Mouse (Mus musculus): ENCODE measurements around the gene Mkrn1.
"Not testable (repeated sequence)": the region's sequence is repeated elsewhere in the genome, so short reads cannot be mapped to it uniquely, and the experiment has no call there.

The Mkrn1 gene

DNA sequence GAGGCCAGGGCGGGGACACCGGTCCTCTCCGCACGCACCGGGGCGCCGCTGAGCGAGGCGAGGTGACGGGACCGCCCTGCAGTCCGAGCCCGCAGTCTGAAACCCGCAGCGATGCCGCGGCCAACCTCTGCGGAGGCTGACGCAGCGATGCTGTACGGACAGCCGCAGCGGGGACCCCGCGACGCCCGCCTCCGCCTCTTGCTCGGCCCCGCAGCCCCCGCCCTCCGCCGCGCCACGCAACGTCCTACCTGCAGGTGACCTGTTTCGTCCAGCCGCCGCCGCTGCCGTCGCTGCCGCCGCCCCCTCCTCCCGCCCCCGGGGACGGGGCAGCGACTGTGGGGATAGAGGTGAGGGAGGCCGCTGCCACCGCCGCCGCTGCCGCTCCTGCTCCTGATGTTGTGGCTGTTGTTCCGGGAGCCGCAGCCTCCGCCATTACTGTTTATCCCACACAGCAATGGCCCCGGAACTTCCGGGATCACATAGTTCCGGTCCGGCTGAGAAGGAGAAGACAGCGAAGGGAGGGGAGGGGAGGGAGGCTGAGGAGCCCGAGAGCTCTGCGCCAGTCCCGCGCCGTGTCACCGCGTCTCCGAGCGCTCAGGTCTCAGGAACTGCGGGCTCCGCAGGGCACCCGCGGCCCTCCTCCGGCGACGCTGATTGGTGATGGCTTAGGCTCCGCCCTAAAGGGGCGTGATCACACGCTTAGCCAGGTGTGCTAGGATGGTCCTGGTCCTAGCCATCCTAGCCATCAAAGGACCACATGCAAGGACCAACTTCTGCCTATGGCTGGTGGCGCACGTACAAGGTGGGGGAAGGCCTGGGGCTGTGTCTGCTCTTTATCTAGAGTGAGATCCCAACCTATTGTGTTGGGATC, at the start of gene Mkrn1:
Mkrn1 (minus strand) TSS at position 612 of the 871 bp plus-strand sequence.
- peak; percentile 88 for DNase-seq (ENCODE audit: low spot score)

DNA sequence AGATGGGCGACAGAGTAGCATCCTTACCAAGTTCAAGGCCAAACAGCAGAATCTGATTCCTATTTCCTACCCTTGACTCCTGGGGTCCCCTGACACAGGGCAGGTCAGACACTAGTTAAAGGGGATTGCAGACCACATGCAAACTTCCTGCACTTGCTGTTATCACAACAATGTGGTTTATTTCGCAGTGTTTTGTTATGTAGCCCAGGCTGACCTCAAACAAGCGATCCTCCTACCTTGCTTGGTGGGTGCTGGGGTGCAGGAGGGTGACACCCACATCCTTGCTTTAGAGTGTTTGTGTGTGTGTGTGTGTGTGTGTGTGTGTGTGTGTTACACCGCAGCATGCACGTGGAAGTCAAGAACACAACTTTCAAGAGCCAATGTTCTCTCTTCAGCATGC, 49.2 kb upstream of the Mkrn1 start:
- DNase-seq (ENCODE audit: low spot score) = no peak

DNA sequence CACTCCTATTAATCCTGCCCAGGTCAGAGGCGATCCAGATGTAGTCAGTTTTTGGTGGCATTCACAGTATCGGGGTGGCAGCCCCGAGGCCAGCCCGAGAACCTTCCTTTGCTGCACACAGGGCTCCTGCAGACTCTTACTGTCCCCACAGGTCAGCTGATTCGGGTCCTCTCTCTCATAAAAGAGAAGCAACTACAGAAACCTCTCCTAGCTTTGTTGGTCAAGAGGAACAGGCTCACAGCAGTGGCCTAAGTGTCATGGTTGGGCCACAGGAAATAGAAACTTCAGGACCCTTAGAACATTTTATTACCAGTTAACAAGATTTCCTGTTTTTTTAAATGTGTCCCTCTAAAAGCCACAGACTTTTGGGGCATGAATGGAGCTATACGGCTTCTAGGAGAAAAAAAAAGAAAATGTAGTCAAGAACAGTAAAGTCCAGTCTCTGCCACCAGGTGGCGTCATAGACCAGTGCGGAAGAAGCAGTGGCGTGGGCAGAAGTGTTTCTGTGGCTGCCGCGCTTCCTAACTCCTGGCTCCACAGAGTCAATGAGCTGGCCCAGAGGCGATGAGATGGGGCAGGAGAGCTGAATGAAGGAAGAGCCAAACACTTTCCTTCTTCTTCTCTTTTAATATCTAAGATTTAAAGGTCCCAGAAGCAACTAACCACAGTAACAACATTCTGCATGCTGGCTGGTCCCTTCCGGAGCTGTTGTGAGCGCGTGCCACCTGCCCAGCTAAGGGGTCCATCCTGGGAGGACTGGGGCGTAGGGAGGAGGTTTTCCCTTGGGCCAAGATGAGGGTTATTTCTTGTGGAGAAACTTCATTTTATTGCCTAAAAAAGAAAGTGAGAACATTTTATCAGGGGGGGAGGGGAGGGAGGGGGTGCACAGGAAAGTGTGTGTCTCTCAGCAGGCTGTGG, 42.6 kb upstream of the Mkrn1 start:
- peak; percentile 92 for DNase-seq (ENCODE audit: low spot score)

DNA sequence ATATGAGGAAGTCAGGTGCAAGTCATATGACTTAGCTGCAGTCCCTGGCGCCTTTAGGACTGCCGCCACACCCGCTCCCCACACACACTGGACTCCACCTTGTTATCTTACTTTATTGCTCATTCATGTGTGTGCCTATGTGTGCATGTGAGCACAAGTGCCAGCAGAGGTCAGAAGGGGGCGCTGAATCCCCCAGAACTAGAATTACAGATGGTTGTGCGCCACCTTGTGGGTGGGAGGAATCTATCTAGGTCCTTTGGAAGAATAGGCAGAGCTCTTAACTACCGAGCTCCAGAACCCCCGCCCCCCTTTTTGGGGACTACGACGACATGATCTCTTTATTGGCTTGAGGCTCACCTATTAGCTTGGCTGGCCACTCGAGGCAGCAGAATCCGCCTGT, 39.8 kb upstream of the Mkrn1 start:
- DNase-seq (ENCODE audit: low spot score) = no peak

DNA sequence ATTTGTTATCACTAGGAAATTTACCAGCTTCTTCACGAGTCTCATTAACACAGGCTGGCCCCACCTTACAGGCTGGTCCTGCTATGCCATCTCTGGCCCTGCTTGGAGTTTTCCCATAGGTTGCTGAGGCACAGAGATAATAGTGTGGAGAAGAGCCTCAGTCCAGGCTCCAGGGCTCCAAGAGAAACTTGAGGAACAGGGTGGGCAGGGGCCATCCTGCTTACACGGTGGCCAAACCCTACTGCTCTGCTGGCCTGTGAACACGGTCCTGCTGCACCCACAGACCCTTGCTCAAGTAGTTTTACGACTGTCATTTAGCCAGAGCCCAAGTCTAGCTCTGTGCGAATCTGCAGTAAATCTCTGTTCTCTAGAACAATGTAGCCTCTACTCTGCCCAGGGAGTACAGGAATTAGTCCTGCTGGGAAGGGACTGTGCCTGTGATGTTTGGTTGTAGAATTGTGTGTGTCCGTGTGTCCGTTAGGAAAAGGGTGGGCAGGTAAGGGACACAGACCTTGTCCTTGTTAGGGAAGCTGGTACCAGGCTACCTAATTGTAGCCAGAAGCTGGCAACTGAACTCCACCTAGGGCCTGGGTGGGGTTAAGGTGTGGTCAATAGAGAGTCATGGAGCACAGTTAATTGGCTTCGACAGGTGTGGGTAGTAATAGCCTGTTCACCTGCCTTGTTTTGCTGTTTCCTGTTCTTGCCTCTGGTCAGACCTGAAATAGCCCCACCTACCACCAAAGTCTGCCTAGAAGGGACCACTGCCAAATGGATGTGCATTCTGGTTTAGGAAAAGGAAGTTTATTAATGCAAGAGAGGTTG, 35.3 kb upstream of the Mkrn1 start:
- DNase-seq (ENCODE audit: low spot score) = no peak

DNA sequence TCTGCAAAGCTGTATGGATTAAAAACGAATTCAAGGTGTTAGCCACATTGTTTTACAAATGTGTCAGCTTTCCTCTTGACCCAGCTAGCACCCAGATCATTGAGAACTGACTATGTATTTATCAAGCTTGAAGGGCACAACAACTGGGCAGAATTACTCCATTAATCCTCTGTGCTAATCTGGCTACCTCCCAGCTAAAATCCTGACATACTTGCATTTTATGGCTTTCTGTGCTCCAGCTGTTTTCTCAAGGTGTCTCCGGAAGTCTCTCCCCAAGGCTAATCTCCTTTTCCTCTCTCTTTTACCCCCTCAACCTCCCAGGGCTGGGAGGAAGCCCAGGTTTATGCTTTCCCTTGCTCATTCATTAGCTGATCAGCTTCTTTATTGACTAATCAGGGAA, 34.4 kb upstream of the Mkrn1 start:
- no peak for DNase-seq (ENCODE audit: low spot score)

DNA sequence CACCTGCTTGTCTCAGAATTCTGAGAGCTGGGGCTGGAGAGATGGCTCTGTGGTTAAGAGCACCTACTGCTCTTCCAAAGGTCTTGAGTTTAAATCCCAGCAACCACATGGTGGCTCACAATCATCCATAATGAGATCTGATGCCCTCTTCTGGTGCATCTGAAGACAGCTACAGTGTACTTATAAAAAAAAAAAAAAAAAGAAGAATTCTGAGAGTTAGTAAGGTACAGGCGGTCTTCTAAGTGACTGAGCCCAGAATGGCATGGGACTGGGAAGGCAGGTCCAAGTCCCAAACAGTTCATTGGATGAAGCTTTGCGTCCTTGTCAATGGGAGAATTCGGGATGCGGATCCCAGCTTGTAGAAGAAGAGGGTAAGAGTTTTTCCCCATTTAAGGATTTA, 33.3 kb upstream of the Mkrn1 start:
- no peak for DNase-seq (ENCODE audit: low spot score)

DNA sequence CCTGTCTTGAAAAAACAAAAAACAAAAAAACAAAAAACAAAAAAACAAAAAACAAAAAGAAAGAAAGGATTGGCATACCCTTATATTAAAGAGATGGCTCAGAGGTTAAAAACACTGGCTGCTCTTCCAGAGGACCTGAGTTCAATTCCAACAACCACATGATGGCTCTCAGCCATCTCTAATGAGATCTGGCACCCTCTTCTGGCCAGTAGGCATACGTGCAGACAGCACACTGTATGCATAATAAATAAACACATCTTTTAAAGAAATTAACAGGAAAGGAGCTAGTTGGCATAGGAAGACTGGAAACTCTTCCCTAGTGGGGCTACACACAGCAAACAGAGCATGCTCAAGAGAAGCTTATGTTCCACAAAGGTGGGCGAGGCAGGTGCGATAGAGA, 30.8 kb upstream of the Mkrn1 start:
- DNase-seq (ENCODE audit: low spot score) = no peak

DNA sequence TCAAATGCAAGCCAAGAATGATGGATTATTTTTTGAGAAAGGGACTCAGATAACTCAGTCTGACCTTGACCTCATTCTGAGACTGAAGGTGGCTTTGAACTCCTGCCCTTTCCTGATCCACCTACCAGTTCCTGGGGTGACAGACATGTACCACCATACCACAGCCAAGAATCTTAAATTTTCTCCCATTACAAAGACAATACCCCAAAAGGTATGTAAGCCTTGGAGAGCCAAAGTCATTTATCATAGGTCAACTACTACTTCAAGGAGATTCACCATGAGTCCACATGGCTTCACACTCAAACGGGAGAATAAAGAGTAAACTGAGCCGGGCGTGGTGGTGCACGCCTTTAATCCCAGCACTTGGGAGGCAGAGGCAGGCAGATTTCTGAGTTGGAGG, 30.3 kb upstream of the Mkrn1 start:
- no peak for DNase-seq (ENCODE audit: low spot score)

DNA sequence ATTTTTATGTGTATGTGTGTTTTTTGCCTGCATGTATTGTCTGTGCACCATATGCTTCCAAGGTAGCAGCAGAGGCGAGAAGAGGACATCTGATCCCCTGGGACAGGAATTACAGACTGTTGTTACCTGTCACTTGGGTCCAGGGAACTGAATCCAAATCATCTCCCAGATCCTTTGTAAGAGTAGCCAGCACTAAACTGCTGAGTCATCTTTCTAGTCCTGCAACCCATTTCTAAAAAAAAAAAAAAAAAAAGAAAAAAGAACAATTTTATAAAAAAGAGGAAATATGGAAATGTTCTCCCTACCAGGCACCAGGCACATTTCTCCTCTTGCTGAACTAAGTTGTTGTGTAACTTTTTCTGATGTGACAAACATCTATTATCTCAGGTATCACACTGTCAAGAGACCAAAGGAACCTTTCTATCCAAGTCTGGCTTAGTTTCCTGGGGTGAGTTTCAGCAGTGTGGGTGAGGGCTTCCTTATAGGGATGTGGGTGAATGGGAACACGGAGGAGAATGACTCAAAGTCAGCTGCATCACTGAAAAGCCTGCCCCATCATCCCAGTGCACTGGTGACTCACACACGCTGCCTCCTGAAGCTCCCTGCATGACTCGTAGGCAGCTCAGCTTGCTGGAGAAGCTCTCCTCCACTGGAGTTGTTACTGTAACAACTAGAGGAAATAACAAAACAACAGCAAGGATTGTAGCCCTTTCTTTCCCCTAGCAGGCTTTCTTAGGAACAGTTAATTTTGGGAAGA, 27.3 kb upstream of the Mkrn1 start:
- no peak for DNase-seq (ENCODE audit: low spot score)

DNA sequence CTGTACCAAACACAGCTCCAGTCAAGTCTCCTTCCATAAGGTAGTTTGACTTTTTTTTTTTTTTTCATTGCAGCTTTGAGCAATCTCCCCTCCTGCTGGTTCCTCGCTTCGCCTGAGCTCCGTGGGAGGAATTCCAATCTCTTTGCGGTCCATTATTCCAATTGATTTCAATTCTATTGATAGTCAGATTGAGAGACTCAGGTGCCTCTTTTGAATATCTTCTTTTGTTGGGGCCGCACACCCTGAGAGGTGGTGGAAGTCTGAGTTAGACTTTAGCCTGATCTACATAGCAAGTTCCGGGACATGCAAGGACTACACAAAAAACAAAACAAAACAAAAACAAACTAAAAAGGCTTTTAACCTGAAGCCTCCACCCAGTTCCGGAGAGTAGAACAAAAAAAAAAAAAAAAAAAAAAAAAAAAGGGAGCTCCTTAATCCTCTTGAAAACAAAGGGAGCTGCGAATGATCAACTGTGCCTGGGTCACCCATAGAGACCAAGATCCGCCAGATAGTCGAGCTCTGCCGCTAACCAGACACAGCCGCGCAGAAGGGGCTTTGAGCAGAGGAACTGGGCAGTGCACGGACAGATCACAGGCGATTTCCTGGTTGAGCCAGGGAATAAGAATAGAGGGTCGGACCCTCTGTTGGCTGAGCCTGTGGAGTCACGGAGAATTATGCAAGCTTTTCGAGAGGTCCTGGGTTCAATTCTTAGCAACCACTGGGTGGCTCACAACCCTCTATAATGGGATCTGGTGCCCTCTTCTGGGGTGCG, 25.7 kb upstream of the Mkrn1 start:
- DNase-seq (ENCODE audit: low spot score) = peak; percentile 47

DNA sequence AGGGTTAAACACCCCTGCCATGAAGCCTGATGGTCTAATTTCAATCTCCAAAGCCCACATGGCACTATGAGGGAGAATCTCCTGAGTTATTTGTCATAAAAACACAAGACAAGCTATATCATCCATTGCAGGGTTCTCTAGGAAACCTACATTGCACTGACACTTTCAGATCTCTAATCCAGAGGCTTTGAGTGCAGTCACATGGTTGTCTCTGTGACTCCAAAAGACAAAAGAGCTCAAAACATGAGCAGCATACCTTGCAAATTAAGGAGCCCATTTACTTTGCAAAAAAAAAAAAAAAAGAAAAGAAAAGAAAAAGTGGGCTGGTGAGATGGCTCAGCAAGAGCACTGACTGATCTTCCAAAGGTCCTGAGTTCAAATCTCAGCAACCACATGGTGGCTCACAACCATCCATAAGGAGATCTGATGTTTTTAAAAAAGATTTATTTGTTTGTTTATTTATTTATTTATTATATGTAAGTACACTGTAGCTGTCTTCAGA, 22.6 kb upstream of the Mkrn1 start:
- DNase-seq (ENCODE audit: low spot score) = no peak

DNA sequence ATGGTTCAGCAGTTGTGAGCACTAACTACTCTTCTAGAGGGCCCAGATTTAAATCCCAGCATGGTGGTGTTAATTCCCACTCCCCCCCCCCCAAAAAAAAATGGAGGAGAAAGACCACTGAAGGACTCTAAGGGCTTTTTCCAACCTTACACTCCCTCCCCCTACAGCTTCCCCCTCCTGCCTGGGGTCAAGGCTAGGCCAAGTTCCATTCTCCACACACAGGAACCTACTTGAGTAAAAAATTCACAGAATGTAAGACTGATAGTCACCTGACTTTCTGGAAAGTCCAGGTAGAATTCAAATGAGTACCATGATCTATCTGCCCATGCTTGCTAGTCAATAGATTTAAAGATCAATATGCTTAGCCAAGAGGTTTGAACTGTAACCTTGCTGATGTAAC, 19.9 kb upstream of the Mkrn1 start:
- no peak for DNase-seq (ENCODE audit: low spot score)

DNA sequence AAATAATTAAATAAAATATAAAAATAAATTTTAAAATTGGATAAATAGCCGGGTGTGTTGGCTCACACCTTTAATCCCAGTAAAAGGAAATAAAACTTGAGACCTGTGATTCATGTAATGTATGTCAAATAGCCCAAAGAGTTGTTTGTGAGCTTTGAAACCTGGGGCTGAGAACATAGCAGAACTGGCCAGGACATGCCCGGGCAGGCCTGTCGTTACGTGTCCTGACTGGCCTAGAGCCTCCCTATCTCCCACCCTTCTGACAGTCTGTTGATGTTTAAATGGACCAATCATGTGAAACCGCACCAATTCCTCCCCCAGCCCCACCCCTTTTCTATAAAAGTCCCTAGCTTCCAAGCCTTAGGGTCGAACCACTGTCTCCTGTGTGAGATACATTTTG, 17.3 kb upstream of the Mkrn1 start:
- not testable (repeated sequence) for DNase-seq (ENCODE audit: low spot score)

DNA sequence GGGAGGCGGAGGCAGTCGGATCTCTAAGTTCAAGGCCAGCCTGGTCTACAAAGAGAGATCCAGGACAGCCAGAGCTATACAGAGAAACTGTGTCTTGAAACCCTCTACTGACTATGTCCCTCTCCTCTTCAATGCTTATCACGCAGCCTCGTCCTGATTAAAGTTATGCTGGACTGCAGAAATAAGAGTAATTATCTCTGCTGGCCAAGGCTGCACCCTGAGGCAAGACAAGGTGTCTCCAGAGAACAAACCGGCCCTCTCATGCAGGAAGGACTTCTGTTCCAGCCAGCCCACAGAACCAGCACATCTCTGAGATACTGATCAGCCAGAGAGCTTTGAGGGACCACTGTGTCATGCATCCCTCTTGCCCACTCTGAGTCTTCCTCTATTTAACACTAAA, 15.6 kb upstream of the Mkrn1 start:
- DNase-seq (ENCODE audit: low spot score) = no peak

DNA sequence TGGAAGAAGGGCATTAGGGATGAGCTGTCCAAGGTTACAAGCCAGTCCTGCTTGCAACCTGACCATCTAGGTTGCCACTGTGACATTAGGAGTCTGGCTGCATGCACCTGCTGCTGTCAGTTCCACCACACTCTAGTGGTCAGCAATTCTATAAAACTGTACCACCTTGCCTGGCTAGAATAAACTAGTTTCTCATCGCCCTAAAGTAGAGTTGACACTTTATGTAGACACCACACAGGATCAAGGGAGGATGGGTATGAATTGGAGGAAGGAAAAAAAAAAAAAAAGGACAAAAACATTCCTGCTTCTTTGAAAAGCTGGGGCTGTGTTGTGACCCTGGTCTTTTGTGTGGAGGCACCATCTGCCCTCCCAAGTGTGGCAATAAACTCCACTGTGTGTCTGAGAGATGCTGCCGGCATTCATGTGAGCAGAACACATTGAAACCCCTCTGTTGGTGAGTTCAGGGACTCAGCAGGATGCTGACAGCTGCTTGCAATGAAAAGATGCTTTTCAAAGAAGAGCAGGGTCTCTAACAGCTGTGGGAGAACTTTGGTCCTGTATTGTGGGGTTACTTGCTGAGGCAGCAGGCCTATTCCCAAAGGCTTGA, 14.7 kb upstream of the Mkrn1 start:
- peak; percentile 77 for DNase-seq (ENCODE audit: low spot score)

DNA sequence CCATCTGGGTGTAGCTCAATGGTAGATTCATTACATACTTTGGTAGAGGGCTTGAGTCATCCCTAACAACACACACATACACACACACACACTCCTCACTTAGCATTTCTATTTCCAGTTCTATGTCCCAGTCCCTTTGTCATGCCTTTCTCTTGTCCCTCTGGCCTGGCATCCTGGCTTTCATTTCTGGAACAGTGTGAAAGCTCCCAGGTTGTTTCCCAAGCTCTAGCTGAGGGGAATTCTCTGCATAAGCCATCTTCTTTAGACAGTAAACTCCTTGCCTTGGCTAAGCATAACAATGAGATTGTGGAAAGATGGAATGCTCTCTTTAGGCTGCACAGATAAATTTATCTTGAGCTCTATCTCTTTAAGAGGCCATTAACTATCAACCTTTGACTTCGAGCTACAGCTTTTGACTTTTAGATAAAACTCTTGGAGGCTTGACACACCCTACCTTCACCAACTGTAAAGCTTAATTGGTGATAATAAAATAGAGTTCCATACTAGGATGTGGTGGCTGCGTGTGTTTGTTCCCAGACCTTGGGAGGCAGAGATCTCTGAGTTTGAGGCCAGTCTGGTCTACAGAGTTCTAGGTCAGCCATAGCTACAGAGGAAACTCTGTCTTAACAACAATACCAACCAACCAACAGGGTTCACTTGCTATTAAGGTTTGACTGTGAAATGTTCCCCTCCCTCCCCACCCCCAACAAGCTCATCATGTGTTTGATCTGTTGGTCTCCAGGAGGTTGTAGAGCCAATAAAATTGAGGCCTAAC, 14.0 kb upstream of the Mkrn1 start:
- DNase-seq (ENCODE audit: low spot score) = no peak

DNA sequence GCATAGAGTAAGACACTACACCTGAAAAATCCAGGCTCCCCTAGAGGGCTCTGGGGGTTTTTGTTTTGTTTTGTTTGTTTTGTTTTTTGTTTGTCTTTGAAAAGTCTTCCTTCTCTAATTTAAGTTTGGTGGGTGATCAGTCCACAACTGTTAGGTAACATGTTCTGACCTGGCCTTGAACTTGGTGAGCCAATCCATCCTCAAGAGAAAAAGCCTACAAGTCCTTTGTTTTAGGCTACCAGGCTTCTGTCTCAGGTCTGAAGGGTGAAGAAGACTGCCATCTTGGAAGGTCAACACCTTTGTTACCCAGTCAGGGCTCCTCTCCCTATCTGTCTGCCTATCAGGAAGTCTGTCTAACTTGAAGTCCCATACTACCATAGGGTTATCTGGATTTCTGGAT, 13.4 kb upstream of the Mkrn1 start:
- DNase-seq (ENCODE audit: low spot score) = no peak

DNA sequence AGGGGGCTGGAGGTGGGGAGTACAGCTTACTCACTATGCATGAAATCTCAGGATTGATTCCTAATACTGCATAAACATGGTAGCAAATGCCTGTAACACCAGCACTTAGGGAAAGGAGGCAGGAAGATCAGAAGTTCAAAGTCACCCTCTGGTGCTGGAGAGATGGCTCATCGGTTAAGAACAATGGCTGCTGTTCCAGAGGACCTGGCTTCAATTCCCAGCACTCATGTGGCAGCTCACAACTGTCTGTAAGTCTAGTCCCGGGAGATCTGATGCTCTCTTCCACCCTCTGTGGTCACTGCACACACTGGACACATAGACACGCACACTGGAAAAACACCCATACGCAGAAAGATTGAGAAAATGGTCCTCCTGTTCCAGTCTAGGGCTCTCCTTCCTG, 12.9 kb upstream of the Mkrn1 start:
- DNase-seq (ENCODE audit: low spot score) = no peak

Data from embryo, embryonic 10.5 days (tissue).